Comparison of ENCODE assay signal across 33 mouse cellular contexts in the genomic region with DNA sequence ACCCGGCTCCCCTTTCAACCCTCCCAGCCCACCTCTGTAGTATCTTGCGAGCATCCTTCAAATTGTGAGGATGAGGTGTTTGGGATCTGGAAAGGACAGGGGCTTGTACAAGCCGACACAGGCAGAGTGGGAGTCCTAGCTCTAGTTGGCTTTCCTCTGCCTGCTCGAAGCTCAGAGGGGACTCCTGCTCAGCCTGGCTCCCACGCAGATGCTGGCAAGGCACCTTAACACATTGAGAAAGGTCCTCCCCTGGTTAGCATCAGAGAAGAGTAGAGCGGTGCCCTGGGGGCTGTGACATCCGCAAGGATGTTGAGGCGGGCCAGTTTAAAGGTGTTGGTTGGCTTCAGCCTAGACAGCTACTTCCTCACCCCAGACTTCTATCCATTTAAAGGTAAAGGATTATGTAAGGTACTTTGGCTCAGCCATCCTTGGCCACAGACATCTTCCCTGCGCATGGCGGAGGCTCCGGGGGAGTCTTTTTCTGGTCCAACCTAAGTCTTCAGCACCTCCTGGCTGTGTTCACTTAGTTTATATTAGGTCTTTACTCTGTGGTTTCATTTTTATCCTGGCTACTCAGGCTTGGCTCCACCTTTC. TPM values are rescaled to one million over a fixed set of nuclear protein-coding genes. Genes with fewer than 3 reads are reported as not detected.
DNase-seq lines count a peak whose midpoint lies in the region; ATAC-seq and TF ChIP-seq lines count a peak whose summit lies in the region.
"Had no signal": no experiment of that assay in that cellular context is flagged by ENCODE, and none has a peak within 500 bp of the region (broad histone marks: within the 10 kb centered on the region; RNA-seq: fewer than 3 reads in every experiment).

No protein-coding gene starts in this region.

- no peaks in the 10 kb centered on the region for H3K36me3 ChIP-seq in forebrain, embryonic 13.5 days (ENCODE audit: poor library complexity, severe bottlenecking)
- no peaks in the 10 kb centered on the region for H3K36me3 ChIP-seq in forebrain, embryonic 16.5 days (ENCODE audit: control insufficient read depth, insufficient read depth)
- H3K36me3 ChIP-seq in hindbrain, postnatal 0 days (ENCODE audit: insufficient read depth, low read length): no peaks in the 10 kb centered on the region
- no peaks in the 10 kb centered on the region for H3K36me3 ChIP-seq in hindbrain, embryonic 12.5 days
- H3K36me3 ChIP-seq: forebrain, embryonic 12.5 days; G1E; hindbrain, embryonic 10.5 days; kidney, embryonic 15.5 days; limb, embryonic 10.5 days; limb, embryonic 15.5 days; liver, embryonic 13.5 days; midbrain, embryonic 12.5 days had no signal

- 0 out of 2 replicates have a peak overlapping the region, but pooled peaks have one; percentile 54 for H3K27ac ChIP-seq in forebrain, embryonic 13.5 days
- no peak overlapping the region for H3K27ac ChIP-seq in forebrain, embryonic 16.5 days (ENCODE audit: low read length)
- H3K27ac ChIP-seq in hindbrain, postnatal 0 days: 0 out of 2 replicates have a peak overlapping the region, but pooled peaks have one; percentile 36
- no peak overlapping the region for H3K27ac ChIP-seq in hindbrain, embryonic 12.5 days
- H3K27ac ChIP-seq: forebrain, embryonic 12.5 days; hindbrain, embryonic 10.5 days; kidney, embryonic 15.5 days; limb, embryonic 10.5 days; limb, embryonic 15.5 days; liver, embryonic 13.5 days; midbrain, embryonic 12.5 days; stomach, postnatal 0 days had no signal

- no peak overlapping the region for H3K9ac ChIP-seq in forebrain, embryonic 13.5 days
- no peak overlapping the region for H3K9ac ChIP-seq in forebrain, embryonic 16.5 days (replicated peaks; ENCODE audit: low read depth, low read length)
- H3K9ac ChIP-seq in hindbrain, postnatal 0 days (replicated peaks; ENCODE audit: low read length): no peak overlapping the region
- H3K9ac ChIP-seq in hindbrain, embryonic 12.5 days: no peak overlapping the region
- H3K9ac ChIP-seq: forebrain, embryonic 12.5 days; kidney, embryonic 15.5 days; limb, embryonic 15.5 days; liver, embryonic 13.5 days; midbrain, embryonic 12.5 days had no signal

- DNase-seq in cerebellum, adult 18-20 months: peak; percentile 43 to 52
- DNase-seq in cerebellum, postnatal 4 days (ENCODE audit: low spot score in 2 of 2): no peak
- DNase-seq in hindbrain, postnatal 0 days (ENCODE audit: low spot score): no peak
- DNase-seq in brain, adult 2 months (ENCODE audit: low read depth, low spot score): peak; percentile 75
- DNase-seq: adrenal gland, adult 8-10 months; gastrocnemius, postnatal 10 days; heart, postnatal 14 days; kidney, adult 18-20 months; kidney, postnatal 25 days; liver, embryonic 13.5 days; lung, adult 18-20 months; lung, postnatal 4 days; right cerebral cortex, postnatal 4 days; thymus, adult 18-20 months; thymus, postnatal 25 days had no signal

- no peak overlapping the region for H3K4me3 ChIP-seq in forebrain, embryonic 13.5 days
- H3K4me3 ChIP-seq in forebrain, embryonic 16.5 days (replicated peaks; ENCODE audit: low read length): no peak overlapping the region
- no peak overlapping the region for H3K4me3 ChIP-seq in hindbrain, postnatal 0 days (ENCODE audit: low read length)
- H3K4me3 ChIP-seq in hindbrain, embryonic 12.5 days: no peak overlapping the region
- H3K4me3 ChIP-seq: erythroblast, embryonic 14.5 days; forebrain, embryonic 12.5 days; hindbrain, embryonic 10.5 days; kidney, embryonic 15.5 days; limb, embryonic 10.5 days; limb, embryonic 15.5 days; liver, embryonic 13.5 days; megakaryocyte, embryonic 14.5 days; midbrain, embryonic 12.5 days had no signal

- no peaks in the 10 kb centered on the region for H3K27me3 ChIP-seq in forebrain, embryonic 13.5 days
- no peaks in the 10 kb centered on the region for H3K27me3 ChIP-seq in forebrain, embryonic 16.5 days (replicated peaks; ENCODE audit: control insufficient read depth, insufficient read depth, low read length)
- H3K27me3 ChIP-seq in hindbrain, postnatal 0 days (ENCODE audit: insufficient read depth, low read length): no peaks in the 10 kb centered on the region
- H3K27me3 ChIP-seq in hindbrain, embryonic 12.5 days: peaks cover 10% of the 10 kb centered on the region

- ATAC-seq in forebrain, embryonic 13.5 days: no peak
- no peak for ATAC-seq in forebrain, embryonic 16.5 days
- ATAC-seq in hindbrain, postnatal 0 days: no peak
- no peak for ATAC-seq in hindbrain, embryonic 12.5 days (ENCODE audit: low FRiP score)
- ATAC-seq in monocyte, adult 5-6 weeks (replicated peaks; ENCODE audit: insufficient number of reproducible peaks, low FRiP score, low TSS enrichment, poor library complexity, severe bottlenecking): no peak
- ATAC-seq: lung, postnatal 0 days had no signal

- H3K4me1 ChIP-seq in forebrain, embryonic 13.5 days: peaks cover 32% of the 10 kb centered on the region
- peaks cover 3% of the 10 kb centered on the region for H3K4me1 ChIP-seq in forebrain, embryonic 16.5 days (replicated peaks; ENCODE audit: control insufficient read depth, insufficient read depth, low read length)
- peaks cover 23% of the 10 kb centered on the region for H3K4me1 ChIP-seq in hindbrain, postnatal 0 days (ENCODE audit: insufficient read depth, low read length)
- H3K4me1 ChIP-seq in hindbrain, embryonic 12.5 days: peaks cover 11% of the 10 kb centered on the region; the same call in 1 of the 2 replicates
- H3K4me1 ChIP-seq: kidney, embryonic 15.5 days; limb, embryonic 15.5 days; liver, embryonic 13.5 days; megakaryocyte, embryonic 14.5 days had no signal

- H3K9me3 ChIP-seq in forebrain, embryonic 13.5 days (replicated peaks): no peaks in the 10 kb centered on the region
- no peaks in the 10 kb centered on the region for H3K9me3 ChIP-seq in forebrain, embryonic 16.5 days (ENCODE audit: control insufficient read depth, low read length)
- no peaks in the 10 kb centered on the region for H3K9me3 ChIP-seq in hindbrain, postnatal 0 days (ENCODE audit: low read length)
- no peaks in the 10 kb centered on the region for H3K9me3 ChIP-seq in hindbrain, embryonic 12.5 days (replicated peaks)
- H3K9me3 ChIP-seq: forebrain, embryonic 12.5 days; G1E; hindbrain, embryonic 10.5 days; kidney, embryonic 15.5 days; limb, embryonic 10.5 days; limb, embryonic 15.5 days; liver, embryonic 13.5 days; megakaryocyte, embryonic 14.5 days; midbrain, embryonic 12.5 days had no signal

- no peak for TF ChIP-seq CTCF in hindbrain, postnatal 0 days (IDR thresholded peaks at IDR 0.05; ENCODE audit: low read depth)

- no peak overlapping the region for H3K4me2 ChIP-seq in forebrain, embryonic 13.5 days
- H3K4me2 ChIP-seq in forebrain, embryonic 16.5 days (ENCODE audit: low read length): no peak overlapping the region
- H3K4me2 ChIP-seq in hindbrain, postnatal 0 days (ENCODE audit: low read depth, low read length): no peak overlapping the region
- no peak overlapping the region for H3K4me2 ChIP-seq in hindbrain, embryonic 12.5 days (replicated peaks)
- H3K4me2 ChIP-seq: forebrain, embryonic 12.5 days; kidney, embryonic 15.5 days; limb, embryonic 15.5 days; liver, embryonic 13.5 days; midbrain, embryonic 12.5 days had no signal

- 82% methylated on average over 11 of the region's 11 CpGs for WGBS in forebrain, embryonic 13.5 days
- WGBS in forebrain, embryonic 16.5 days: 78% methylated on average over 11 of the region's 11 CpGs
- 75% methylated on average over 11 of the region's 11 CpGs for WGBS in hindbrain, postnatal 0 days
- 79% methylated on average over 11 of the region's 11 CpGs for WGBS in hindbrain, embryonic 12.5 days

RNA-seq across cellular contexts. Expression of a gene that starts 43.5 kb away (rescaled TPM):
- polyA plus RNA-seq in forebrain, embryonic 13.5 days (2015; fragmentation: Nextera tagmentation; extraction: Ambion mirVana): 8.8 and 9.0 TPM in 2 replicates
- 34.2 and 38.3 TPM in 2 replicates for polyA plus RNA-seq in forebrain, embryonic 16.5 days (2015; fragmentation: Nextera tagmentation; extraction: Ambion mirVana)
- 255 and 263 TPM in 2 replicates for total RNA-seq in hindbrain, postnatal 0 days (2014; rRNA removed)
- polyA plus RNA-seq in hindbrain, postnatal 0 days (2015; fragmentation: Nextera tagmentation; extraction: Ambion mirVana): 103 and 105 TPM in 2 replicates
- polyA plus RNA-seq in hindbrain, embryonic 12.5 days (2016; fragmentation: Nextera tagmentation; extraction: Ambion mirVana): 7.6 and 8.0 TPM in 2 replicates
- 0.10 TPM in 1 of 3 replicates, not detected in the others for total RNA-seq in monocyte, adult 5-6 weeks (2017)
- total RNA-seq: common myeloid progenitor, adult 5-6 weeks; neutrophil, adult 5-6 weeks had no signal
- polyA plus RNA-seq: erythroblast, embryonic 14.5 days; G1E; heart, embryonic 14.5 days; lung, postnatal 0 days had no signal

Comparison
In these comparisons a context has a peak if more than half of its experiments do, and no peak if none do; other contexts are left out.
1. DNase-seq: peak in cerebellum, adult 18-20 months (2 of 2) and brain, adult 2 months (single experiment); none in cerebellum, postnatal 4 days (0 of 2) and hindbrain, postnatal 0 days (single experiment).
2. H3K27ac ChIP-seq: peak in forebrain, embryonic 13.5 days (single experiment) and hindbrain, postnatal 0 days (single experiment); none in forebrain, embryonic 16.5 days (single experiment) and hindbrain, embryonic 12.5 days (single experiment).